Mouse (Mus musculus): ENCODE results near the gene Asb16.

DNA sequence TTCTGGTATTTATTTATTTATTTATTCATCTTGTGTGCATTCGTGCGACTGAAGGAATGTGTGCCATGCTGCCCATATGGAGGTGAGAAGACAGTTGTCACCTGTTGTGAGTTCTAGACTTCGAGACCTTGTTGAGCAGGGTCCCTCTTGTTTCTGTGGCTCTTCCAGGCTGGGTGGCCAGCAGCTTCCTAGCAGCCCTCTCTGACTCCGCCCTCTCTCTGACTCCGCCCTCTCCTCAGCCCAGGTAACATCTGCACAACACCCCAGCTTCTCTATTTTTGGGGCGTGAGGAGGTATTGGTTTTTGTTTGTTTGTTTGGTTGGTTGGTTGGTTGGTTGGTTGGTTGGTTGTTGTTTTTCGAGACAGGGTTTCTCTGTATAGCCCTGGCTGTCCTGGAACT, 59.3 kb downstream of the Asb16 start:
- TF ChIP-seq POLR2A (IDR thresholded peaks at IDR 0.05; ENCODE audit: borderline replicate concordance, low read depth, low read length) (no peak), CTCF (IDR thresholded peaks at IDR 0.05; ENCODE audit: low read depth, low read length) (no peak)

Data from bone marrow macrophage, adult 2 months (primary cell).